Mouse (Mus musculus) lung, adult 2 months (tissue): ENCODE measurements around the gene Gm10272.

Source experiments
- CTCF ChIP-seq: fragments of 200-500 bp; IDR thresholded peaks from 2 replicates; pipeline ENCODE4 v1.5.1; 2011; ENCODE audit warnings: mild to moderate bottlenecking, low read length, control low read depth; ENCODE audit not compliant: insufficient read depth
- POLR2A ChIP-seq: fragments of 200-500 bp; IDR thresholded peaks from 2 replicates; pipeline ENCODE4 v1.6.1; 2011; ENCODE audit warnings: low read depth, mild to moderate bottlenecking, control low read depth, low read length, borderline replicate concordance; ENCODE audit errors: extremely low read depth

- TF ChIP-seq POLR2A = no peak
- TF ChIP-seq CTCF = no peak
These were observed 32.7 kb upstream of the Gm10272 start for GRCm38 (mm10) chr10:77673765-77674164.
